In the genomic region with DNA sequence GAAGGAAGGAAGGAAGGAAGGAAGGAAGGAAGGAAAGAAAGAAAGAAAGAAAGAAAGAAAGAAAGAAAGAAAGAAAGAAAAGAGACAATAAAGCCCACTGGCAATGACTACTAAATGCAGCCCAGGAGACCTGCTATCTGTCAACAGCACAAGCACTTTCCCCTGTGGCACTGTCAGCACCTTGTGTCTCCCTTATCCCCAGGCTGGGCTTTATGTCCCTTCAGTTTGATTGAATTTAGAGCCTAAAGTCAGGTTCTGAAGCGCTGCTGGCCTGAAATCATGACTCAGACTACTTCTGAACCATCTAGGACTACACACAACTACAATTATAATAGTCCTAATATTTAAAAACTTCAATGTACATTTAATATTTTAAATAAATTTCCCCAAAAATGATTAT, we compare ENCODE assay signal across 10 mouse cellular contexts. TPM values are rescaled to one million over a fixed set of nuclear protein-coding genes. Genes with fewer than 3 reads are reported as not detected.
DNase-seq lines count a peak whose midpoint lies in the region; ATAC-seq lines count a peak whose summit lies in the region.
"Had no signal": no experiment of that assay in that cellular context is flagged by ENCODE, and none has a peak within 500 bp of the region (broad histone marks: within the 10 kb centered on the region; RNA-seq: fewer than 3 reads in every experiment).

No protein-coding gene starts in this region.

- peaks cover 15% of the 10 kb centered on the region for H3K4me1 ChIP-seq in forebrain, embryonic 10.5 days
- peaks cover 17% of the 10 kb centered on the region for H3K4me1 ChIP-seq in forebrain, embryonic 16.5 days (replicated peaks; ENCODE audit: control insufficient read depth, insufficient read depth, low read length)
- peaks cover 10% of the 10 kb centered on the region for H3K4me1 ChIP-seq in lung, embryonic 16.5 days (replicated peaks; ENCODE audit: control insufficient read depth, insufficient read depth, low read length)
- peaks cover 14% of the 10 kb centered on the region for H3K4me1 ChIP-seq in limb, embryonic 13.5 days
- peaks cover 7% of the 10 kb centered on the region; the same call in 1 of the 2 replicates for H3K4me1 ChIP-seq in stomach, embryonic 14.5 days (ENCODE audit: control insufficient read depth, insufficient read depth, low read length)

- WGBS in forebrain, embryonic 10.5 days, result 95% methylated on average over 1 of the region's 1 CpGs
- 97% methylated on average over 1 of the region's 1 CpGs for WGBS in forebrain, embryonic 16.5 days
- WGBS in lung, embryonic 16.5 days, result 88% methylated on average over 1 of the region's 1 CpGs
- 90% methylated on average over 1 of the region's 1 CpGs for WGBS in limb, embryonic 13.5 days
- 86% methylated on average over 1 of the region's 1 CpGs for WGBS in stomach, embryonic 14.5 days

- peaks cover 31% of the 10 kb centered on the region for H3K36me3 ChIP-seq in forebrain, embryonic 10.5 days (replicated peaks)
- peaks cover 15% of the 10 kb centered on the region for H3K36me3 ChIP-seq in forebrain, embryonic 16.5 days (ENCODE audit: control insufficient read depth, insufficient read depth)
- H3K36me3 ChIP-seq in lung, embryonic 16.5 days (ENCODE audit: control insufficient read depth, insufficient read depth, low read length), result peaks cover 18% of the 10 kb centered on the region
- peaks cover 23% of the 10 kb centered on the region for H3K36me3 ChIP-seq in limb, embryonic 13.5 days
- H3K36me3 ChIP-seq in stomach, embryonic 14.5 days (ENCODE audit: control insufficient read depth, insufficient read depth, low read length), result peaks cover 16% of the 10 kb centered on the region

- H3K4me2 ChIP-seq in forebrain, embryonic 16.5 days (ENCODE audit: low read length), result no peak overlapping the region; the same call in 1 of the 2 replicates
- H3K4me2 ChIP-seq in lung, embryonic 16.5 days (ENCODE audit: low read depth, low read length), result peak overlapping the region; percentile 80; the same call in 1 of the 2 replicates
- peak overlapping the region; percentile 75 for H3K4me2 ChIP-seq in limb, embryonic 13.5 days (replicated peaks)
- peak overlapping the region; percentile 63; the same call in 1 of the 2 replicates for H3K4me2 ChIP-seq in stomach, embryonic 14.5 days (replicated peaks; ENCODE audit: low read depth, low read length)

- no peak for ATAC-seq in forebrain, embryonic 16.5 days
- ATAC-seq in lung, embryonic 16.5 days (ENCODE audit: low read depth), result no peak
- no peak for ATAC-seq in limb, embryonic 13.5 days (ENCODE audit: low FRiP score, low read depth)
- ATAC-seq in stomach, embryonic 14.5 days (ENCODE audit: insufficient number of reproducible peaks, insufficient read depth, low FRiP score, low read depth), result no peak
- ATAC-seq: activated CD4-positive, CD25-positive, alpha-beta regulatory T cell, adult 4 months had no signal

- no peak for DNase-seq in forebrain, embryonic 10.5 days (ENCODE audit: extremely low spot score, low spot score)
- DNase-seq in lung, postnatal 4 days, result no peak
- DNase-seq in left cerebral cortex, postnatal 4 days, result no peak
- DNase-seq in cerebellum, adult 11-12 months, result no peak
- DNase-seq: cerebellum, postnatal 10 days had no signal

- no peak overlapping the region for H3K27ac ChIP-seq in forebrain, embryonic 10.5 days
- H3K27ac ChIP-seq in forebrain, embryonic 16.5 days (ENCODE audit: low read length), result no peak overlapping the region
- no peak overlapping the region for H3K27ac ChIP-seq in lung, embryonic 16.5 days (ENCODE audit: low read length)
- H3K27ac ChIP-seq in limb, embryonic 13.5 days, result no peak overlapping the region
- H3K27ac ChIP-seq in stomach, embryonic 14.5 days (ENCODE audit: low read length), result no peak overlapping the region

- intact Hi-C loops in left cerebral cortex, postnatal 4 days (cut with DNase I), result no loop called here

- no peaks in the 10 kb centered on the region for H3K27me3 ChIP-seq in forebrain, embryonic 10.5 days (ENCODE audit: poor library complexity, severe bottlenecking)
- H3K27me3 ChIP-seq in forebrain, embryonic 16.5 days (replicated peaks; ENCODE audit: control insufficient read depth, insufficient read depth, low read length), result no peaks in the 10 kb centered on the region
- no peaks in the 10 kb centered on the region for H3K27me3 ChIP-seq in lung, embryonic 16.5 days (ENCODE audit: control insufficient read depth, insufficient read depth, low read depth, low read length)
- H3K27me3 ChIP-seq in limb, embryonic 13.5 days, result no peaks in the 10 kb centered on the region
- H3K27me3 ChIP-seq in stomach, embryonic 14.5 days (ENCODE audit: control insufficient read depth, insufficient read depth, low read length), result no peaks in the 10 kb centered on the region

- H3K9ac ChIP-seq in forebrain, embryonic 16.5 days (replicated peaks; ENCODE audit: low read depth, low read length), result no peak overlapping the region
- no peak overlapping the region for H3K9ac ChIP-seq in lung, embryonic 16.5 days (ENCODE audit: low read length)
- H3K9ac ChIP-seq in limb, embryonic 13.5 days, result 0 out of 2 replicates have a peak overlapping the region, but pooled peaks have one; percentile 35
- H3K9ac ChIP-seq in stomach, embryonic 14.5 days (replicated peaks; ENCODE audit: low read depth, low read length), result no peak overlapping the region

- peak overlapping the region; percentile 97; the same call in 1 of the 2 replicates for H3K4me3 ChIP-seq in forebrain, embryonic 10.5 days
- no peak overlapping the region for H3K4me3 ChIP-seq in forebrain, embryonic 16.5 days (replicated peaks; ENCODE audit: low read length)
- H3K4me3 ChIP-seq in lung, embryonic 16.5 days (ENCODE audit: low read length), result no peak overlapping the region
- peak overlapping the region; percentile 92; the same call in 1 of the 2 replicates for H3K4me3 ChIP-seq in limb, embryonic 13.5 days
- no peak overlapping the region; the same call in 1 of the 2 replicates for H3K4me3 ChIP-seq in stomach, embryonic 14.5 days (ENCODE audit: low read depth, low read length)

- peaks cover 7% of the 10 kb centered on the region; the same call in 1 of the 2 replicates for H3K9me3 ChIP-seq in forebrain, embryonic 10.5 days
- no peaks in the 10 kb centered on the region for H3K9me3 ChIP-seq in forebrain, embryonic 16.5 days (ENCODE audit: control insufficient read depth, low read length)
- no peaks in the 10 kb centered on the region for H3K9me3 ChIP-seq in lung, embryonic 16.5 days (ENCODE audit: control insufficient read depth, low read length)
- peaks cover 6% of the 10 kb centered on the region; the same call in 1 of the 2 replicates for H3K9me3 ChIP-seq in limb, embryonic 13.5 days
- H3K9me3 ChIP-seq in stomach, embryonic 14.5 days (ENCODE audit: control insufficient read depth, low read depth, low read length), result no peaks in the 10 kb centered on the region

RNA-seq across cellular contexts. Expression of gene Atp6v1e1, which starts 1.7 kb away (rescaled TPM):
- polyA plus RNA-seq in forebrain, embryonic 10.5 days (2016; fragmentation: Nextera tagmentation; extraction: Ambion mirVana), result 109 and 110 TPM in 2 replicates
- 240 and 248 TPM in 2 replicates for polyA plus RNA-seq in forebrain, embryonic 16.5 days (2015; fragmentation: Nextera tagmentation; extraction: Ambion mirVana)
- 110 and 112 TPM in 2 replicates for polyA plus RNA-seq in lung, embryonic 16.5 days (2015; fragmentation: Nextera tagmentation; extraction: Ambion mirVana)
- polyA plus RNA-seq in limb, embryonic 13.5 days (2015; fragmentation: Nextera tagmentation; extraction: Ambion mirVana), result 102 and 105 TPM in 2 replicates
- polyA plus RNA-seq in stomach, embryonic 14.5 days (2014; fragmentation: Nextera tagmentation; extraction: Ambion mirVana), result 125 and 128 TPM in 2 replicates
- total RNA-seq in left cerebral cortex, postnatal 4 days (2021), result 100 to 1,000 TPM; 267 to 273 TPM

RNA-seq across cellular contexts. Expression of gene Bcl2l13, which starts 15.1 kb away (rescaled TPM):
- polyA plus RNA-seq in forebrain, embryonic 10.5 days (2016; fragmentation: Nextera tagmentation; extraction: Ambion mirVana), result 51.5 and 52.7 TPM in 2 replicates
- polyA plus RNA-seq in forebrain, embryonic 16.5 days (2015; fragmentation: Nextera tagmentation; extraction: Ambion mirVana), result 32.8 and 35.2 TPM in 2 replicates
- polyA plus RNA-seq in lung, embryonic 16.5 days (2015; fragmentation: Nextera tagmentation; extraction: Ambion mirVana), result 27.2 and 30.4 TPM in 2 replicates
- polyA plus RNA-seq in limb, embryonic 13.5 days (2015; fragmentation: Nextera tagmentation; extraction: Ambion mirVana), result 27.0 and 31.3 TPM in 2 replicates
- polyA plus RNA-seq in stomach, embryonic 14.5 days (2014; fragmentation: Nextera tagmentation; extraction: Ambion mirVana), result 23.9 and 29.5 TPM in 2 replicates
- 10 to 100 TPM; 38.0 to 40.8 TPM for total RNA-seq in left cerebral cortex, postnatal 4 days (2021)

RNA-seq across cellular contexts. Expression of gene Slc25a18, which starts 47.6 kb away (rescaled TPM):
- polyA plus RNA-seq in forebrain, embryonic 10.5 days (2016; fragmentation: Nextera tagmentation; extraction: Ambion mirVana), result 0.14 and 0.29 TPM in 2 replicates
- 1.4 and 3.5 TPM in 2 replicates for polyA plus RNA-seq in forebrain, embryonic 16.5 days (2015; fragmentation: Nextera tagmentation; extraction: Ambion mirVana)
- 0.28 and 0.64 TPM in 2 replicates for polyA plus RNA-seq in lung, embryonic 16.5 days (2015; fragmentation: Nextera tagmentation; extraction: Ambion mirVana)
- 0.57 and 0.67 TPM in 2 replicates for polyA plus RNA-seq in limb, embryonic 13.5 days (2015; fragmentation: Nextera tagmentation; extraction: Ambion mirVana)
- polyA plus RNA-seq in stomach, embryonic 14.5 days (2014; fragmentation: Nextera tagmentation; extraction: Ambion mirVana), result 0.20 TPM in 1 of 2 replicates, not detected in the other
- total RNA-seq in left cerebral cortex, postnatal 4 days (2021), result 10 to 100 TPM; 17.8 to 19.8 TPM

Comparison
In these comparisons a context has a peak if more than half of its experiments do, and no peak if none do; other contexts are left out.
1. H3K4me3 ChIP-seq: peak in forebrain, embryonic 10.5 days (single experiment) and limb, embryonic 13.5 days (single experiment); none in forebrain, embryonic 16.5 days (single experiment), lung, embryonic 16.5 days (single experiment) and stomach, embryonic 14.5 days (single experiment).